Mouse (Mus musculus) midbrain, embryonic 15.5 days (tissue): ENCODE results near the gene B4galt5. TPM values are rescaled to one million over a fixed set of nuclear protein-coding genes. Genes with fewer than 3 reads are reported as not detected.

Experiments
- ATAC-seq: fragments of 200-750 bp; cut with Nextera tagmentation; replicated peaks from 2 replicates; pipeline ENCODE4 v1.8.0; 2017; ENCODE audit warnings: moderate TSS enrichment
- H3K27ac ChIP-seq: fragments of 300-500 bp; sonication (generic); 2 replicates; pipeline ENCODE4 v1.5.1; 2015; ENCODE audit warnings: mild to moderate bottlenecking, inconsistent platforms
- H3K27me3 ChIP-seq: fragments of 300-500 bp; sonication (generic); replicated peaks from 2 replicates; pipeline ENCODE4 v1.6.1; 2015; ENCODE audit warnings: inconsistent platforms
- H3K36me3 ChIP-seq: fragments of 300-500 bp; sonication (generic); replicated peaks from 2 replicates; pipeline ENCODE4 v1.6.1; 2015; ENCODE audit warnings: inconsistent platforms
- H3K4me1 ChIP-seq: fragments of 300-500 bp; sonication (generic); 2 replicates; pipeline ENCODE4 v1.6.1; 2015; ENCODE audit warnings: inconsistent platforms
- H3K4me2 ChIP-seq: fragments of 300-500 bp; sonication (generic); 2 replicates; pipeline ENCODE4 v1.6.1; 2015; ENCODE audit warnings: inconsistent platforms, mild to moderate bottlenecking, moderate library complexity
- H3K4me3 ChIP-seq: fragments of 300-500 bp; sonication (generic); 2 replicates; pipeline ENCODE4 v1.5.1; 2015; ENCODE audit warnings: mild to moderate bottlenecking, inconsistent platforms
- H3K9ac ChIP-seq: fragments of 300-500 bp; sonication (generic); 2 replicates; pipeline ENCODE4 v1.6.1; 2015; ENCODE audit warnings: mild to moderate bottlenecking, inconsistent platforms
- H3K9me3 ChIP-seq: fragments of 300-500 bp; sonication (generic); 2 replicates; pipeline ENCODE4 v1.6.1; 2016; ENCODE audit warnings: inconsistent platforms
- WGBS: fragments of 180-500 bp; shearing (Covaris S2); methylation state at CpG from one replicate; pipeline ENCODE4 v1.1.7; 2015; ENCODE audit warnings: mixed read lengths; 5-methylcytosine and 5-hydroxymethylcytosine counted together
- polyA plus RNA-seq: library from polyadenylated mRNA; unstranded; fragments of >200 nt; fragmentation: Nextera tagmentation; extraction: Ambion mirVana; gene quantifications from 2 replicates; pipeline ENCODE4 v1.2.1, GENCODE M21; 2015

Gene B4galt5
- polyA plus RNA-seq, 1 experiment from 2014 or later, result 28.3 TPM

- no peak overlapping the region for H3K27ac ChIP-seq
- no peaks in the 10 kb centered on the region for H3K9me3 ChIP-seq
- H3K36me3 ChIP-seq, result no peaks in the 10 kb centered on the region
- no peak overlapping the region for H3K4me3 ChIP-seq
- 0 out of 2 replicates have a peak, but pooled peaks cover 4% of the 10 kb centered on the region for H3K27me3 ChIP-seq
- no peak overlapping the region for H3K4me2 ChIP-seq
- H3K4me1 ChIP-seq, result no peaks in the 10 kb centered on the region
- 91% methylated on average over 7 of the region's 7 CpGs for WGBS
- H3K9ac ChIP-seq, result no peak overlapping the region
- ATAC-seq, result no peak
Measured at GRCm38 (mm10) chr2:167278011-167278410, 71.0 kb downstream of the B4galt5 start.

DNA sequence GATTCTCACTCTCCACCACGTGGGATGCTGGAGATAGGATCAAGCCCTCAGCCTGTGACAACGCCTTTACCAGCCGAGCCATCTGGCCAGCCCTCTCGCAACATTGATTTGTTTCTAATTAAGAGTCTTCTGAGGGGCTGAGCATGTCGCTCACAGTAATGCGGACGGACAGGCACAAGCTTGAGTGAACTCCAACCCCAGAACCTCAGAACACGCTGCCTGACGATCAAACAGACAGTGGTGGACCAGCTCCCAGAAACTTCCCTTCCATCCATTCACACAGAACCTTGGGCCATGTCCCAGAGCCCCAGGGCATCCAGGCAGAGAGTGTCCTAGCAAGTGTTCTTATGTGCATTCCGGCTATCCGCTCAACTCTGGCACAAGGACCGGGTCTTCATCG lies 72.0 kb downstream of the B4galt5 start:
- ATAC-seq, result no peak
- Histone ChIP-seq H3K27ac (no peak overlapping the region), H3K36me3 (no peaks in the 10 kb centered on the region), H3K9me3 (no peaks in the 10 kb centered on the region), H3K9ac (no peak overlapping the region), H3K4me2 (no peak overlapping the region), H3K4me3 (no peak overlapping the region), H3K4me1 (no peaks in the 10 kb centered on the region), H3K27me3 (0 out of 2 replicates have a peak, but pooled peaks cover 4% of the 10 kb centered on the region)
- 62% methylated on average over 13 of the region's 13 CpGs for WGBS

GRCm38 (mm10) chr2:167275856-167276255 lies 73.1 kb downstream of the B4galt5 start:
- Histone ChIP-seq H3K36me3 (no peaks in the 10 kb centered on the region), H3K27me3 (0 out of 2 replicates have a peak, but pooled peaks cover 4% of the 10 kb centered on the region), H3K27ac (no peak overlapping the region), H3K9ac (no peak overlapping the region), H3K4me2 (no peak overlapping the region), H3K9me3 (no peaks in the 10 kb centered on the region), H3K4me1 (no peaks in the 10 kb centered on the region), H3K4me3 (no peak overlapping the region)
- no peak for ATAC-seq
- 89% methylated on average over 10 of the region's 10 CpGs for WGBS

GRCm38 (mm10) chr2:167274713-167275465 lies 74.1 kb downstream of the B4galt5 start:
- no peaks in the 10 kb centered on the region for H3K27me3 ChIP-seq
- H3K9ac ChIP-seq, result no peak overlapping the region
- H3K9me3 ChIP-seq, result no peaks in the 10 kb centered on the region
- H3K4me1 ChIP-seq, result no peaks in the 10 kb centered on the region
- no peak overlapping the region for H3K27ac ChIP-seq
- WGBS, result 66% methylated on average over 10 of the region's 10 CpGs
- ATAC-seq, result no peak
- H3K36me3 ChIP-seq, result no peaks in the 10 kb centered on the region
- H3K4me2 ChIP-seq, result no peak overlapping the region
- no peak overlapping the region for H3K4me3 ChIP-seq

DNA sequence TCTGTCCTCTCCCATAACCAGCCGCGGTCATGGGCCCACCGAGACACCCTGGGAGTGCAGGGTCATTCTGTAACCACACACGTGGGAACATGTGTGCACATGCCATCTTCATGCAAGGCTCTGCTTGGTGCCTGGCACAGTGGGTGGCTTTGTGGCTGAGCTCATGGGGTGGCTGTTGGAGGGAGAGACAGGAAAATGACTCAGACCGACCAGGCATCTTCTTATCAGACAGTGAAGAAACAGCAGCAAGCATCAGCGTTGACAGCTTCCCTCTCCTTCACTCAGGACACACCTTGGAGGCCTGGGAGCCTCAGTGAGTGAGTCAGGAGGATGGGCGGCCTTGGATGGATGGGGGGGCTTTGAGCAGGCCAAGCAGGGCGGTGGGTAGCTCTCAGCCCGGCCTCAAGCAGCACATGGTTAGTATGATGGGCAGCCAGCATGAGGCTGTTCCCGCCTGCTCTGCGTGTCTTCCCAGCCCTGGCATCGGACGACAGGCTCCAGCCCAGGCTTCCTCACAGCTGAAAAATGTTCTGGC lies 75.7 kb downstream of the B4galt5 start:
- Histone ChIP-seq H3K9me3 (no peaks in the 10 kb centered on the region), H3K36me3 (no peaks in the 10 kb centered on the region), H3K27me3 (no peaks in the 10 kb centered on the region), H3K9ac (no peak overlapping the region), H3K27ac (no peak overlapping the region), H3K4me3 (no peak overlapping the region), H3K4me1 (no peaks in the 10 kb centered on the region), H3K4me2 (no peak overlapping the region)
- ATAC-seq, result no peak
- 83% methylated on average over 13 of the region's 13 CpGs for WGBS

- Histone ChIP-seq H3K9ac (no peak overlapping the region), H3K36me3 (no peaks in the 10 kb centered on the region), H3K4me3 (no peak overlapping the region), H3K9me3 (no peaks in the 10 kb centered on the region), H3K4me1 (no peaks in the 10 kb centered on the region), H3K27me3 (no peaks in the 10 kb centered on the region), H3K4me2 (no peak overlapping the region), H3K27ac (no peak overlapping the region)
- WGBS, result 93% methylated on average over 3 of the region's 3 CpGs
- no peak for ATAC-seq
Measured at GRCm38 (mm10) chr2:167272706-167273105, 76.3 kb downstream of the B4galt5 start.

DNA sequence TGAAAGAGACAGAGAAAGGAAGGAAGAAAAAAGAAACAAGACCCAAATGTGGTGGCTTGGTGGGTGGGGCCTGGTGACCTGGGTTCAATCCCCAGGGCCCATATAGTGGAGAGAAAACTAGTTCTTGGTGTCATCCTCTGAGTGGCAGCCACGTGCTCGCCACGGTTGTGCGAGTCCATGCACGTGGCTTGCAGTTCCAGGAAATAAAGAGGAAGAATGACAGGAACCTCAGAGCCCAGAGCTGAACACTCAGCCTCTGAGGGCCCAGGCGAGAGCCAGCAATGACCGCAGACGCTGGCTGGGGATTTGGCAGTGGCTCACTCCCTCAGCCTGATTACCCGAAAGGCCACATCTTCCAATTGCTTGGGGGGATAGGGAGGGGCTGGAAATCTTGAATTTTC lies 77.9 kb downstream of the B4galt5 start:
- H3K27me3 ChIP-seq, result no peaks in the 10 kb centered on the region
- no peaks in the 10 kb centered on the region for H3K9me3 ChIP-seq
- no peak overlapping the region for H3K4me2 ChIP-seq
- WGBS, result 83% methylated on average over 9 of the region's 9 CpGs
- H3K4me3 ChIP-seq, result no peak overlapping the region
- no peaks in the 10 kb centered on the region for H3K4me1 ChIP-seq
- no peaks in the 10 kb centered on the region for H3K36me3 ChIP-seq
- no peak for ATAC-seq
- H3K27ac ChIP-seq, result no peak overlapping the region
- no peak overlapping the region for H3K9ac ChIP-seq

GRCm38 (mm10) chr2:167270496-167270895 lies 78.5 kb downstream of the B4galt5 start:
- no peak overlapping the region for H3K4me3 ChIP-seq
- ATAC-seq, result no peak
- H3K9me3 ChIP-seq, result no peaks in the 10 kb centered on the region
- H3K27me3 ChIP-seq, result no peaks in the 10 kb centered on the region
- no peak overlapping the region for H3K9ac ChIP-seq
- no peaks in the 10 kb centered on the region for H3K4me1 ChIP-seq
- H3K4me2 ChIP-seq, result no peak overlapping the region
- H3K36me3 ChIP-seq, result no peaks in the 10 kb centered on the region
- H3K27ac ChIP-seq, result no peak overlapping the region
- 95% methylated on average over 3 of the region's 3 CpGs for WGBS

GRCm38 (mm10) chr2:167268721-167269120 lies 80.3 kb downstream of the B4galt5 start:
- no peak overlapping the region for H3K4me2 ChIP-seq
- no peak for ATAC-seq
- H3K27me3 ChIP-seq, result no peaks in the 10 kb centered on the region
- no peak overlapping the region for H3K27ac ChIP-seq
- no peaks in the 10 kb centered on the region for H3K9me3 ChIP-seq
- no peak overlapping the region for H3K9ac ChIP-seq
- no peaks in the 10 kb centered on the region for H3K4me1 ChIP-seq
- no peaks in the 10 kb centered on the region for H3K36me3 ChIP-seq
- 100% methylated on average over 1 of the region's 1 CpGs for WGBS
- H3K4me3 ChIP-seq, result no peak overlapping the region

DNA sequence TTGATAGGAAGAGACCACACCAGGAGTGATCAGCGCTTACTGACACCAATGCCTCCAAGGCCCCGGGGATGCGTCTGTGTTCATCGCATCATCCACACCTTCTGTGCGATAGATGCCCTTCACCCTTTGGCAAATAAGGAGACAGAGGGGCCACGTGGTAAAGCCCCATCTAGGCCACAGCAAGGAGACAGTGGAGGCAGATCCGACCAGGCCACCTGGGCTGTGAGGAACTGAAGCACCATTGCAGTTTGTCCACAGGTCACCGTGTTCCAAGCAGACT lies 80.6 kb downstream of the B4galt5 start:
- 90% methylated on average over 8 of the region's 8 CpGs for WGBS
- H3K36me3 ChIP-seq, result no peaks in the 10 kb centered on the region

DNA sequence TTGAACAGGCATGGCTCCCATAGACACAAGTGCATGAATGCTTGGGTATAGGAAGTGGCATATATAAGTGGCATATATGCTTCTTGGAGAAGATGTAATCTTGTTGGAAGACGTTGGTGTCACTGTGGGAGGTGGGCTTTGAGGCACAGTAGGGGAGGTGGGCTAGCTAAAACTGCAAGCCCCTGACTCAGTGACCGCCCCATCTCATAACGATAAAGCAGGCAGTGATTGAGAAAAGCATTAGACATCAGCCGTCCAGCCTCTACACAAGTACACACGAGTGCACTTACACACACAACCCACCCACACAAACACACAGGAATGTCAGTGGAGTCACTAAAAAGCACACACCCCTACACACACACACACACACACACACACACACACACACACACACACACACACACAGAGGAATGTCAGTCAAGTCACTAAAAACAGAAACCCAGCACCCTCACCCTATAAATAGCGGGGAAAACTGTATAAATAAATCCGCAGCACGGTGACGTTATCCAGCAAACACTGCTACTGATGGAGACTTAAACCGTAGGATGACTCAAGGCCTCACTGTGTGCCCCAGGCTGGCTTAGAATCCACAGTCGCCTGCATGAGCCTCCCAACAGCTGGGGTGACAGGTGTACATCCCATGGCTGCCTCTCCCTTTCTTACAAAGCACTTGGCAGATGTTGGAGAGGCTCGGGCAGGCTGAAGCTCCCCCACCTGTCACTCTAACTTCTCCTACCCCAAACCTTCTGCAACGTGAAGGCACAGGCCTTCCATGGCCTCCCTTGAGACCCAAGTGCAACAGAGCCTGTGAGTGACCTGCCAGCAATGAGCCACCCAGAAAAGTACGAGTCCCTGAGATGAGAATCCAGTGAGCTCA lies 81.2 kb downstream of the B4galt5 start:
- no peaks in the 10 kb centered on the region for H3K27me3 ChIP-seq
- H3K9me3 ChIP-seq, result no peaks in the 10 kb centered on the region
- no peak overlapping the region for H3K4me3 ChIP-seq
- no peak overlapping the region for H3K4me2 ChIP-seq
- ATAC-seq, result no peak
- H3K27ac ChIP-seq, result no peak overlapping the region
- H3K36me3 ChIP-seq, result no peaks in the 10 kb centered on the region
- no peaks in the 10 kb centered on the region for H3K4me1 ChIP-seq
- H3K9ac ChIP-seq, result no peak overlapping the region
- 79% methylated on average over 14 of the region's 14 CpGs for WGBS

More for the DNA sequence above, 80.6 kb downstream of the B4galt5 start:
- Histone ChIP-seq H3K27me3 (no peaks in the 10 kb centered on the region), H3K4me2 (no peak overlapping the region), H3K4me3 (no peak overlapping the region), H3K4me1 (no peaks in the 10 kb centered on the region), H3K27ac (no peak overlapping the region), H3K9me3 (no peaks in the 10 kb centered on the region), H3K9ac (no peak overlapping the region)
- no peak for ATAC-seq

- Histone ChIP-seq H3K4me1 (no peaks in the 10 kb centered on the region), H3K27me3 (no peaks in the 10 kb centered on the region), H3K9ac (no peak overlapping the region), H3K27ac (no peak overlapping the region), H3K4me3 (no peak overlapping the region), H3K4me2 (no peak overlapping the region), H3K36me3 (no peaks in the 10 kb centered on the region), H3K9me3 (no peaks in the 10 kb centered on the region)
- WGBS, result 94% methylated on average over 8 of the region's 10 CpGs
- no peak for ATAC-seq
Measured at GRCm38 (mm10) chr2:167266231-167266630, 82.8 kb downstream of the B4galt5 start.
